Mouse (Mus musculus): ENCODE measurements around the gene Olfr1206.

Olfr1206 gene

DNA sequence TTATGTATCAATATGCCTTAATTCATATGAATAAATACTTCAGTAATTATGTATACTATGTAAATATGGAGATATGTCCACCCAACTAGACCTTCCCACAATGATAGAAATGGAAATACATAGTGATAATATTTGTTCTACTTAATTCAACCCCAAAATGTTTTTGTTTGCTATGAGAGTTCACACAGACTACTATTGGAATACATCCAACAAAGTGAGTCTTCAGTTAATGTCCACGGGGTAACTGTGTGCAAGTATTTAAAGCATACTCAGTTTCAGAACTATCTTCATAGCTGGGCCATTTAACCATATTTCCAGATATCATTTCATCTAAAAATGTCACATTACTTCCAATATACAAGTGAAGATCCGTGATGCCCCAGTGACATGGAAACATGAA lies at the start of gene Olfr1206:
Olfr1206 (plus strand) TSS at position 301 of the 400 bp plus-strand sequence.
- no peak for DNase-seq (ENCODE audit: low read depth in 1 of 2, low spot score in 2 of 2)

GRCm38 (mm10) chr2:88814196-88814595 lies 48.8 kb upstream of the Olfr1206 start, which contains the start of gene Olfr1202:
TSS of gene Olfr1202 (plus strand) at chr2:88814496.
- DNase-seq (ENCODE audit: low read depth in 1 of 2, low spot score in 2 of 2), result no peak

- DNase-seq (ENCODE audit: low read depth in 1 of 2, low spot score in 2 of 2), result no peak
Observed at GRCm38 (mm10) chr2:88829437-88829836, 33.6 kb upstream of the Olfr1206 start, which contains the start of gene Olfr1205. TSS of gene Olfr1205 (plus strand) at chr2:88829737.

DNA sequence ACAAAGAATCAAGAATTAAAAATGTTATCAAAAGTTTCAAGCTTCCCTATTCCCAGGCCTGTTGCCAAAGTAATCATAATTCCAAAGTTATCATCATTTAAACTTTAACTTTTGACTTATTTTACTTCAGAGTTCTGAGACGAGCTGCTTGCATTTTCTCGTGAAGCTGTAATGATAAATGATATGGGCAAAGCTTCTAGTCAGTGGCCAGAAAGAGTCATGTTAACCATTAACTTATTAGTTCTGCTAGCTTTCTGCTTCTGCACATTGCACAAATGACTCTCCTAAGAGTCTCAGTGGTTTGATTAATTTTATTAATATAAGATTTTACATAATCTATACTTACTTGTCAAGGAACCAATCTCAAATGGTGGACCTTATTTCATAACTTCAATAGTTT lies 24.6 kb upstream of the Olfr1206 start:
- no peak for DNase-seq (ENCODE audit: low read depth in 1 of 2, low spot score in 2 of 2)

DNA sequence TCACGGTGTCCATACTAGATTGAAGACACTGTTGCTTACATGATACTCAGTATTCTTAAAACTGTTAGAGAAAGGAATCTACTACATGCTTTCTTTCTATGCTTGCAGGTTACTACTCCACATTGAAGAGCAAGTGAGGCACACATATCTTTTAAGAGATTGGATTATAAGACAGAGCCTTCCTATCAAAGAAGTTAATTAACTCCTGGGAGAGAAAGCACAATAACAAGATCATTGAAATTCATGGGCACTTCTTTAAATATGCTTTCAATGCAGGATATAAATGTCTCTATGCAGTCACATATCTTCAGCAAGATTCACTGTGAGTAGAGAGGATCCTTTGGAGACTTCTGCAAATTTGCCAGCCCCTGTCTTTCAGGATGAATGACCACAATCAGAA lies 14.0 kb upstream of the Olfr1206 start, which contains the start of gene Olfr1204:
Olfr1204 (plus strand) TSS at position 301 of the 400 bp plus-strand sequence.
- no peak for DNase-seq (ENCODE audit: low read depth in 1 of 2, low spot score in 2 of 2)

DNA sequence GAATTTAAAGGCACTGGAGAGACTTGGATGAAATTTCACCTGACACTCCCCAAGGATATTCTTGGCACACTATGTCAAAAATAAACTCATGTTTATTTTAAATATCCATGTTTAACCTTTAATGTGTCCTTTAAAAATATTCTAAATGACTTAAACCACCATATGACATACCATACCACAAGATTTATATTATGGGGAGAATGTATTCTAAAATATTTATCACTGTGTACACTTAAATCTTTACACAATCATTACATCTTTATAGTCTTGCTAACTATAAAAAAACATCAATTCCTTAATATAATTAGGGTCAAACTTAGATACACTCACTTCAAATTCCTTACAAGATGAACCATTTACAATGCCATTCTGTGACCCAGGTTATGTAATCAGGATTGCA lies 39.2 kb downstream of the Olfr1206 start, which contains the start of gene Olfr1208:
Olfr1208 (minus strand) TSS at position 101 of the 400 bp plus-strand sequence.
- DNase-seq (ENCODE audit: low read depth in 1 of 2, low spot score in 2 of 2), result no peak

GRCm38 (mm10) chr2:88915057-88915456 lies 52.0 kb downstream of the Olfr1206 start, which contains the start of gene Olfr1209:
TSS of gene Olfr1209 (minus strand) at chr2:88915157.
- DNase-seq (ENCODE audit: low read depth in 1 of 2, low spot score in 2 of 2), result no peak
